Mouse (Mus musculus) limb, embryonic 15.5 days (tissue): Measurements from ENCODE around the gene Cops7a. TPM values are rescaled to one million over a fixed set of nuclear protein-coding genes. Genes with fewer than 3 reads are reported as not detected.

ENCODE experiments used
- ATAC-seq: fragments of 200-750 bp; cut with Nextera tagmentation; 2 replicates; pipeline ENCODE4 v1.8.0; 2017; ENCODE audit warnings: low read depth, moderate TSS enrichment; ENCODE audit not compliant: insufficient number of reproducible peaks, low FRiP score, low TSS enrichment
- H3K27ac ChIP-seq: fragments of 300-500 bp; sonication (generic); 2 replicates; pipeline ENCODE4 v1.5.1; 2015; ENCODE audit warnings: moderate library complexity, mild to moderate bottlenecking, inconsistent platforms
- H3K27me3 ChIP-seq: fragments of 300-500 bp; sonication (generic); 2 replicates; pipeline ENCODE4 v1.6.1; 2015; ENCODE audit warnings: inconsistent platforms
- H3K36me3 ChIP-seq: fragments of 300-500 bp; sonication (generic); 2 replicates; pipeline ENCODE4 v1.6.1; 2015; ENCODE audit warnings: inconsistent platforms
- H3K4me1 ChIP-seq: fragments of 300-500 bp; sonication (generic); 2 replicates; pipeline ENCODE4 v1.6.1; 2015; ENCODE audit warnings: inconsistent platforms
- H3K4me2 ChIP-seq: fragments of 300-500 bp; sonication (generic); 2 replicates; pipeline ENCODE4 v1.6.1; 2015; ENCODE audit warnings: mild to moderate bottlenecking, inconsistent platforms
- H3K4me3 ChIP-seq: fragments of 300-500 bp; sonication (generic); 2 replicates; pipeline ENCODE4 v1.5.1; 2015; ENCODE audit warnings: mild to moderate bottlenecking, inconsistent platforms
- H3K9ac ChIP-seq: fragments of 300-500 bp; sonication (generic); 2 replicates; pipeline ENCODE4 v1.6.1; 2015; ENCODE audit warnings: inconsistent platforms
- H3K9me3 ChIP-seq: fragments of 300-500 bp; sonication (generic); 2 replicates; pipeline ENCODE4 v1.6.1; 2016; ENCODE audit warnings: inconsistent platforms
- WGBS: fragments of 180-500 bp; shearing (Covaris S2); methylation state at CpG from one replicate; pipeline ENCODE4 v1.1.7; 2015; 5-methylcytosine and 5-hydroxymethylcytosine counted together
- polyA plus RNA-seq: library from polyadenylated mRNA; unstranded; fragments of >200 nt; fragmentation: Nextera tagmentation; extraction: Ambion mirVana; gene quantifications from 2 replicates; pipeline ENCODE4 v1.2.1, GENCODE M21; 2015

The Cops7a gene
- polyA plus RNA-seq, 1 experiment from 2014 or later, result 146 TPM

DNA sequence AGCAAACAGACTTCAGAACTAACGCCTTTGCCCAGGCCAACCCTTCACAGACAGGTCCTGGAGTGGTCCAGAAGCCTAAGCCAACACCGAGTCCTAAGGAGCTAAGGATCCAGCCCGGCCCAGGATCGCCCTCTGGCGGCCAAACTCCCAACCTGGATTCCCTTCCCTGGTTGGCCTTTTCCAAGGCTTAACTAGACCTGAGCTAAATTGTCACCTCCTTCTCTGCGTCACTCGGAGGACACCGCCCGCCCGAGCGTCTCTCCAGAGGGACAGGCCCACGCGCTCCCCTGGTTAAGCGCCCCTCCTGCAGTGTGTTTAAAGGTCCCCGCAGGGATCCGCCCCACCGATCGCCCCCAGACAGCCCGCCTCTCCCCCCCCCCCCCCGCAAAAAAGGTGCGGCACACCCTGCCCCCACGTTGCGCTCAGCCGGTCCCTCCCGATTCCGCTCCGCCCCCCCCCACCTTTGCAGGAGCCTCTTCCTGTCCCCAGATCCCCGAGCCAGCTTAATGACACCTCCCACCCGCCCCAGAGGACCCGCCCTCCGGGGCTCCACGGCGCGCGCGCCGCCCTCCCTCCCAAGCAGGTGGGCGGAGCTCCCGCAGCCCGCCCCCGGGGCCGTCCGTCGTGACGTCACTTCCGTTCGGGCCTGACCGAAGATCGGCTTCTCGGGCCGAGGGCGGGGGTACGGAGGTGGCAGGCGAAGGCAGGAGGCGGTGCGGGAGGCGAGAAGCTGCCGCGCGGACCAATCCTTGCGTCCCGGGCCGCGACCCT lies 34.4 kb downstream of the Cops7a start, which contains the start of gene Mlf2:
Gene Mlf2, plus strand, starts transcription at position 633 of the 771 bp plus-strand sequence.
- Histone ChIP-seq H3K4me3 (peak within 1 kb of the TSS; percentile 98), H3K4me1 (peaks cover 34% of the 10 kb centered on the region), H3K4me2 (peak within 1 kb of the TSS; percentile 77), H3K9ac (peak within 1 kb of the TSS; percentile 94), H3K9me3 (no peaks in the 10 kb centered on the region), H3K36me3 (peaks cover 31% of the 10 kb centered on the region), H3K27ac (peak within 1 kb of the TSS; percentile 98), H3K27me3 (no peaks in the 10 kb centered on the region)
- peak; percentile 95 for ATAC-seq
- WGBS, result 0% methylated on average over 51 of the region's 64 CpGs

DNA sequence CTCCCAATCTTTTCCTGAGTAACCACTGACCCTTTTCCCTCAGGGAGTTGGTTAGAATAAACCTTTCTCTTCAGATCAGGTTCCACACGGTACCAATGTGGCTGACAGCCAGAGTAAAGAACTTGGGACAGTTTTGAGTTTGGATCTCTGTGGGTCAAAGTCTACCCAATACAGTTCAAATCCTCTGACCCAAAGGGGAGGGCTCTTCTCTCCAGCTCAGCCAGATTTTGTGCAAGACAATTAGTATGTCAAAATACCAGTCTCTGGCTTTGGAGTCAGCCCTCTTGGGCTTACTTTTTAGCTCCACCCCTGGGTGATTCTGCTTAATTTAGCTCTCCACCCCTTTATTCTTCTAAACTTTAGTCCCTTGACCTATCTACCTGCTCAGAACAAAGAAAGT lies 35.1 kb downstream of the Cops7a start:
- peaks cover 24% of the 10 kb centered on the region for H3K36me3 ChIP-seq
- peak overlapping the region; percentile 98 for H3K27ac ChIP-seq
- no peak for ATAC-seq
- H3K4me1 ChIP-seq, result peaks cover 41% of the 10 kb centered on the region
- no peaks in the 10 kb centered on the region for H3K9me3 ChIP-seq
- 27% methylated on average over 1 of the region's 1 CpGs for WGBS
- peak overlapping the region; percentile 31 for H3K4me2 ChIP-seq
- no peak overlapping the region for H3K9ac ChIP-seq
- H3K27me3 ChIP-seq, result no peaks in the 10 kb centered on the region
- H3K4me3 ChIP-seq, result peak overlapping the region; percentile 98

DNA sequence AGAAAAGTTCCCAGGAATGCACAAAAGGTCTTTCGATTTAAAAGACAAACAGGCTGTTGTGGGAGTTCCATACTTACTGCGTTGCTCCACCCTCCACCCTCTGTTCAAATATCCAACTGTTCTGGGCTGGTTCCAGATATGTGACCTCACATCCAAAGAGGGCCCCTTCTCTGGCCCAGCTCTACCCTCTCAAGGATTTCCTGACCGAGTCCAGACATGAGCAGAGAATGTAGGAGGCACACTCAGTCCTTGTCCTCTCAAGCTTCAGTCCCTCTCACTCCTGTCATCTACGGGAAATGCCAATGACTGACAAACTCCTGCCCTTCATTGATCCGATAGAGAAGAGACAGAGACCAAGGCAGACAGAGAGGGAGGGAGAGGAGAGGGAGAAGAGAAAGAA lies 39.4 kb downstream of the Cops7a start:
- Histone ChIP-seq H3K4me3 (0 out of 2 replicates have a peak overlapping the region, but pooled peaks have one; percentile 7), H3K27me3 (no peaks in the 10 kb centered on the region), H3K4me1 (peaks cover 31% of the 10 kb centered on the region), H3K27ac (peak overlapping the region; percentile 83), H3K9me3 (no peaks in the 10 kb centered on the region), H3K4me2 (peak overlapping the region; percentile 12; the same call in 1 of the 2 replicates), H3K9ac (no peak overlapping the region), H3K36me3 (no peaks in the 10 kb centered on the region)
- ATAC-seq, result 0 out of 2 replicates have a peak, but pooled peaks have one; percentile 45
- whole genome bisulfite sequencing, result 31% methylated on average over 5 of the region's 5 CpGs

DNA sequence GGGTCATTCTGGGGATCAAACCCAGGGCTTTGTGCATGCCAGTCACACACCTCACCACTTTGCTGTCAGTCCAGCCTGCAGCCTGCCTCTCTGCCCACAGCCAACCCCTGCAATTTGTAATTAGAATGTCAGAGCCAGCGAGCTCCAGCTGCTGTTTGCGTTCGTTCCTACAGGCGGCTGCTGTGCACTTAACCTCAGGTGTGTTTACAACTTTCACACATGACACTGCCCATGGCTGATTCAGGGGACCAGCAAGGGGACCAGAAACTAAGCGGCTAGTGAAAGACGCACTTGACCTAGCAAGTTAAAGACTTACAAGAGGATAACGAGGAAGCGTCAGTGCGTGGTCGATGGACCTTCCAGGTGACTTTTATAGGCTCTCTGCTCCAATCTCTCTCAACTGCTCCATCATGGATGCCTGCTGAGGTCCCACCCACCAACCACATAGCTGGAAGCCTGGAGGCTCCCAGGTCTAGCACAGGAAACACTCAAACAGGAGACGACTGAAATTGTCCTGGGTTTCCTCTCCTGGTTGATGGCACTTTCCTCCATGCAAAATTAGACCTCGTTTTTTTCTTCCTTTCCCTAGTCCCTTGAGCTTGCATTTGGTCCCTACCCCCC lies 40.1 kb downstream of the Cops7a start:
- peak overlapping the region; percentile 83 for H3K27ac ChIP-seq

DNA sequence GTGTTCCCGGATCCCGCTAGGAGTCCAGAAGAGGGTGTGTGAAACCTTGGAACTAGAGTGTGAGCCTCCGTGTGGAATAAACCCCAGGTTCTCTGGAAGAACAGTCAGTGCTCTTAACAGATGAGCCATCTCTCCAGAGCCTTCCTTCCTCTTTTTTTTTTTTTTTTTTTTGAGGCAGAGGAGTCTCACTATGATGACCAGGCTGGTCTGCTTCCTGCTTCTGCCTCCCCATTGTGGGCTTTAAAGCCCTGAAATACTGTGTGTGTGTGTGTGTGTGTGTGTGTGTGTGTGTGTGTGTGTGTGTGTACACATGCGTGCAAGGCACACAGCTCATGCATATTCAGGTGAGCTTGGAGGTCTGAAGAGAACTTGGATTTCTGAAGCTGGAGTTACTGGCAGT lies 43.8 kb downstream of the Cops7a start:
- H3K9ac ChIP-seq, result no peak overlapping the region
- H3K4me3 ChIP-seq, result no peak overlapping the region
- H3K27ac ChIP-seq, result peak overlapping the region; percentile 100
- H3K4me2 ChIP-seq, result no peak overlapping the region
- H3K9me3 ChIP-seq, result no peaks in the 10 kb centered on the region
- ATAC-seq, result no peak
- no peaks in the 10 kb centered on the region for H3K36me3 ChIP-seq
- 71% methylated on average over 4 of the region's 4 CpGs for WGBS
- H3K4me1 ChIP-seq, result peaks cover 46% of the 10 kb centered on the region
- H3K27me3 ChIP-seq, result no peaks in the 10 kb centered on the region

More for the DNA sequence above, 40.1 kb downstream of the Cops7a start:
- no peak for ATAC-seq
- Histone ChIP-seq H3K4me1 (peaks cover 35% of the 10 kb centered on the region), H3K36me3 (no peaks in the 10 kb centered on the region), H3K4me3 (0 out of 2 replicates have a peak overlapping the region, but pooled peaks have one; percentile 7), H3K27me3 (no peaks in the 10 kb centered on the region), H3K9me3 (no peaks in the 10 kb centered on the region), H3K9ac (no peak overlapping the region), H3K4me2 (peak overlapping the region; percentile 12; the same call in 1 of the 2 replicates)
- WGBS, result 18% methylated on average over 12 of the region's 12 CpGs

DNA sequence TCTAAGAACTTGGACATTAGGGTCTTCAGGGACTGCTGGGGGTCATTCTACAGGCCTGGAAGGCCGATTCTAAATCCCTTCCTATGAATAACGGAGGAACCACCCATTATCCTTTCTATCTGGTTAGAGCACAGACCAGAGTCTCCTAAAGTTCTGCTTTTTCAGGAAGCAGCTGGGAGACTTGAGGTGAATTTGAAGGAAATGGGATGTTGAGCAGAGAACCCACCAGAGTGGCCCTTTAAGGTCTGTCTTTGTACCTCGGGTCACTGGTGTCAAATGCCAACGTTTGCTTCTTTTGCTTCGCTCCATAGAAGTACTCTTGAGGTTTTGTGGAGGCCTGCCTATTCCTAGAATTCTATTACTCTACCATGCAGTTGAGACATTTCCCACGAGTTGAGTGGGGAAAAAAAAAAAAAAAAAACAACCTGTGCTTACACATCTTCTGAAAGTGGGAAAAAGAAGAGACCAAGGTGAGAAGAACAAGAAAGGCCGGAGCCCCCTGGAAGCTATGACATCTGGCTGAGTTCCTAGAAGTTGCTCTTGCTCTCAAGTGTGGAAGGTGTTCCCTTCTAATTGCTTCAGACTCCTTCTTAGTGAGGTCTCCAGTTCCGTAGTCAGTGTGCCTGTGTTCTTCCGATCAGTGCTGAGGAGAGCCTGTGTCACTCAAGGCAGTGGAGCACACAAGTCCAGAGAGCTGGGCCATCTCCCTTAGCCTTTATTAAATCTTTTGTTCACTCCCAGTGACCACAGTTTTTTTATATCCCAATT lies 44.8 kb downstream of the Cops7a start:
- Histone ChIP-seq H3K9ac (no peak overlapping the region), H3K4me3 (peak overlapping the region; percentile 37)
- 24% methylated on average over 9 of the region's 9 CpGs for WGBS

DNA sequence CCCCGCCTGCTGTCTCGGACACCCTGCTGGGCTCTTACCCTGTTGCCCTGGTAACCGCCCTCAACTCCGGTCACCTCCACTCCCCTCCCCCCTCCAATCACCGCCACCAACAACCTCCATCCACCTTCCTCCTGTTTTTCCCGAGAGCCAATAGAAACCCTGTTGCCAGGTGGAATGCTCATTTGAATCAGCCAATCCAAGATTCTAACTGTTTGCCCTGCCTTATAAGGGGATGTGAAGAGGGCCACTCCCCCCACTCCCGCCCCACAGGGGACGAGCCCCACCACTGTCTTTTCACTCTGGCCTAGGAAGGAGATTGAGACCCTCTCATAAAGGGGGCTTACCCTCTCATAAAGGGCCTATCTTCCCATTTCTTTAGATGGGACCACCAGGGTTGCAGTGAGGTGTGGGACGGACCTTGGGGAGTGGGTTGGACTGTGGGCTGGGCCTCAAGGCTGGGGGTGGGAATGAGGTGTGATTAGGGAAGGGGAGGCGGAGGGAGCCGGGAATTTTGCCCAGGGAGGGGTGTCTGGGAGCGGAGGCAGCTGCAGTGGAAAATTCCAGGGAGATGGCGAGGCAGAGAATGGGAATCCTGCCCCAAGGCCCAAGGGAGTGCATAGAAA lies 45.5 kb downstream of the Cops7a start, which contains the start of gene Ptms:
Gene Ptms, minus strand, starts transcription at position 409 of the 623 bp plus-strand sequence.
- no peaks in the 10 kb centered on the region for H3K9me3 ChIP-seq
- 2% methylated on average over 13 of the region's 13 CpGs for WGBS
- H3K4me3 ChIP-seq, result peak within 1 kb of the TSS; percentile 37
- H3K27ac ChIP-seq, result peak within 1 kb of the TSS; percentile 100
- H3K4me2 ChIP-seq, result peak within 1 kb of the TSS; percentile 90
- no peaks in the 10 kb centered on the region for H3K27me3 ChIP-seq
- no peak within 1 kb of the TSS for H3K9ac ChIP-seq
- peaks cover 50% of the 10 kb centered on the region for H3K4me1 ChIP-seq
- H3K36me3 ChIP-seq, result peaks cover 6% of the 10 kb centered on the region
- ATAC-seq, result peak; percentile 89

More for the DNA sequence above, 44.8 kb downstream of the Cops7a start:
- Histone ChIP-seq H3K27me3 (no peaks in the 10 kb centered on the region), H3K9me3 (no peaks in the 10 kb centered on the region), H3K4me1 (peaks cover 48% of the 10 kb centered on the region), H3K27ac (peak overlapping the region; percentile 100), H3K4me2 (peak overlapping the region; percentile 90), H3K36me3 (no peaks in the 10 kb centered on the region)
- ATAC-seq, result no peak

DNA sequence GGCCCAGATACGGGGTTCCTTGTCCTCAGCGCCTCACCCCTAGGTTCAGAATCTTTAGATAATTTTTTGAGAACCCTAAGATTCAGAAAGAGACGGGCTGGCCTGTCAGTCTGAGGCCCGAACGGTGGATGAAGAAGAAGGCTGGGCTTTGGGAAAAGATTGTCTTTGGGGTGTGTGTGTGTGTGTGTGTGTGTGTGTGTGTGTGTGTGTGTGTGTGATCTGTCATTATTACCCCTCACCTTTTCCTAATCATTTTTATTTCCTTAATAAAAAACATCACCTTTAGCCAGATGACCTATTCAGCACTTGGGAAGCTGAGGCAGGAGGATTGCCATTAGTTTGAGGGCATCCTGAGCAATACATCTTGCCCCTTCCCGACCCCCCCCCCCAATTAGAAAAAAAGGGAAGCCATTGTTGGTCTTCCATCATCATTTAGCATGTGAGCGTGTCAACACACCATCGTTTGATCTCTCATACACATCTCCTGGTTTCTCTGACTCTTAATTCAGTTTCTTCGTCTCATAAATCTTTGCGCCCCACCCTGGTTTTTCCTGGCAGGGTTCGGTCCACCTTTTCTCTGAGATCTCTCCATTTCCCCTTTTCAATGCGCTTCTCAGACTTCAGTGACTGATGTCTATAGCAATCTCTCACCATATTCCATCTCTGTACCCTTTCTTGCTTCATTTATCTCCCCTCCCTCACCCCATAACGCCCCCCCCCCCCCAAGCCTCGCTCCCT lies 46.3 kb downstream of the Cops7a start:
- H3K9me3 ChIP-seq, result no peaks in the 10 kb centered on the region
- peak overlapping the region; percentile 100 for H3K27ac ChIP-seq
- H3K4me3 ChIP-seq, result peak overlapping the region; percentile 94
- H3K4me2 ChIP-seq, result peak overlapping the region; percentile 90
- peaks cover 13% of the 10 kb centered on the region for H3K36me3 ChIP-seq
- peaks cover 53% of the 10 kb centered on the region for H3K4me1 ChIP-seq
- no peak overlapping the region for H3K9ac ChIP-seq
- WGBS, result 20% methylated on average over 13 of the region's 14 CpGs
- H3K27me3 ChIP-seq, result no peaks in the 10 kb centered on the region
- no peak for ATAC-seq

DNA sequence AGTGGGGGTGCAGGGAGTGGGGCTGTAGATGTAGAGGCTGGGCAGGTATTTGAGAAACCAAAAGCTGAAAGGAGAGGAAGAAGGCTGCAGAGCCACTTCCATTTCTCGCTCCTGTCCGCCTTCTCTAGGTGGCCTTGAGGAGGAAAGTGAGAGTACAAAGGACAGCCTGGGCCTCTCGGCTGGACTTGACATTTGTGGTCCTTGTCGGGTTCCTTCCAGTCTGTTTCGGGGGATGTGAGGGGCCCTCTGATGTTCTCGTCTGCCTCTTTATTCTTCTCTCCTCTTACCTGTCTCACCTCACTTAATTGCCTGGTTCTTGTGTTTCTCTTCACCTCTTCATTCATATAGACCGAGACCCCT lies 47.0 kb downstream of the Cops7a start:
- no peaks in the 10 kb centered on the region for H3K27me3 ChIP-seq
- H3K36me3 ChIP-seq, result peaks cover 21% of the 10 kb centered on the region
- H3K4me2 ChIP-seq, result peak overlapping the region; percentile 90
- ATAC-seq, result no peak
- peak overlapping the region; percentile 100 for H3K27ac ChIP-seq
- 12% methylated on average over 7 of the region's 7 CpGs for WGBS
- peak overlapping the region; percentile 94 for H3K4me3 ChIP-seq
- peak overlapping the region; percentile 98; the same call in 1 of the 2 replicates for H3K9ac ChIP-seq
- H3K9me3 ChIP-seq, result no peaks in the 10 kb centered on the region
- peaks cover 58% of the 10 kb centered on the region for H3K4me1 ChIP-seq

DNA sequence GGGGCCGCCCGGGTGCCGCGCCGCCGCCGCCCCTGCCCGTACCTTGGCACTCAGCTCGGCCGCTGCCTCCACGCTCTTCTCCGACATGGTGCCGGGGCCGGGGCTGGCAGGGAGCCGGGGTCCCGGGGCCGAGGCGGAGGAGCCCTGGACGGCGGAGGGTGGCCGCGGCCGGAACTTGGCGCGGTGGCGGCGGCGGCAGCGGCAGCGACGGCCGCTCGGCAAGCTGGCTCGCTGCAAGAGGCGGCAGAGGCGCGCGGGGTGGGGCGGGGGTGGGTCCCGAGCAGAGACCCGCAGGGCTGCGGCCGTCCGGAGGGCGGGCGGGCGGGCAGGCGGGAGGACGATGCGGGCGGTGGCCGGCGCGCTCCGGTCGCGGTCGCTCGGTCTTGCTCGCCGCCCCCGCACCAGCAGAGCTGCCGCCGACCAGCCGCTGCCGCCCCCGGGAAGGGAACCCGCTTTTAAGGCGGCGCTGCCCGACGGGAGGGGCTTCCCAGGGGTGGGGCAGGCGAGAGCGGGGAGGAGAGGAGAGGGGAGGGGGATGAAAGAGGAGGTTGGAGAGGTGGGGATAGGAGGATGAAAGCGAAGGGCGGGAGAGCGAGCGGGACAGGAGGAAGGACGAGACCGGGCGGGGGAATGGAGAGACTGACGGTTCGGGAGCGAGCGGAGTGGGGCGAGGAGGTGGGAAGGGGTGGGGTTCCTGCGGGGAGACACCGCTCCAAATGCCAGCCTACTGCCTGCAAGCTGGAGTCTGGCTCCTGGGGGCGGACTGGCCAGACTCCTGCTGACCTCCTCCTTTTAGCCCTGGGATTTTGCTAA lies 47.6 kb downstream of the Cops7a start:
- Histone ChIP-seq H3K27ac (peak overlapping the region; percentile 100), H3K4me3 (peak overlapping the region; percentile 94), H3K9ac (peak overlapping the region; percentile 98), H3K27me3 (no peaks in the 10 kb centered on the region), H3K4me2 (peak overlapping the region; percentile 90), H3K9me3 (no peaks in the 10 kb centered on the region), H3K4me1 (peaks cover 58% of the 10 kb centered on the region), H3K36me3 (peaks cover 27% of the 10 kb centered on the region)
- 1% methylated on average over 26 of the region's 89 CpGs for WGBS
- ATAC-seq, result peak; percentile 79
